Mouse (Mus musculus) ES-E14 (cell line): ENCODE data around the gene Fbxl18. TPM values are rescaled to one million over a fixed set of nuclear protein-coding genes. Genes with fewer than 3 reads are reported as not detected.
A peak's percentile ranks its signal among the peaks of the same experiment; 100 is the strongest.

Experiments
- DNase-seq: peaks from one replicate; pipeline ENCODE4 v3.0.0-alpha.2; 2013; ENCODE audit warnings: low read depth, low spot score
- H3K27ac ChIP-seq: 2 replicates; pipeline ENCODE4 v1.5.1; 2012; ENCODE audit warnings: low read depth, mild to moderate bottlenecking, low read length, moderate library complexity, mixed read lengths; ENCODE audit not compliant: poor library complexity, insufficient read depth, severe bottlenecking
- H3K36me3 ChIP-seq: 2 replicates; pipeline ENCODE4 v1.6.1; 2012; ENCODE audit warnings: mild to moderate bottlenecking, low read length, moderate library complexity, mixed read lengths; ENCODE audit not compliant: control insufficient read depth, poor library complexity, insufficient read depth, severe bottlenecking
- H3K4me1 ChIP-seq, 2 experiments: fragments of 150-350 bp in 1 of 2; sonication (generic) in 1 of 2; 2 replicates each; pipeline ENCODE4 v1.6.1; 2012; ENCODE audit warnings: low read length in 2 of 2, mild to moderate bottlenecking in 1 of 2, mixed read lengths in 1 of 2; ENCODE audit not compliant: control insufficient read depth in 2 of 2, insufficient read depth in 2 of 2, poor library complexity in 1 of 2
- H3K4me3 ChIP-seq, 2 experiments: fragments of 150-350 bp in 1 of 2; sonication (generic) in 1 of 2; 2 replicates each; pipeline ENCODE4 v1.5.1; 2012; ENCODE audit warnings: low read length in 2 of 2, low read depth in 1 of 2, mild to moderate bottlenecking in 1 of 2, mixed read lengths in 1 of 2; ENCODE audit not compliant: insufficient read depth in 1 of 2, poor library complexity in 1 of 2, severe bottlenecking in 1 of 2
- H3K9ac ChIP-seq: 2 replicates; pipeline ENCODE4 v1.6.1; 2012; ENCODE audit warnings: low read depth, mild to moderate bottlenecking, low read length, mixed read lengths; ENCODE audit not compliant: poor library complexity, insufficient read depth, severe bottlenecking
- H3K9me3 ChIP-seq: fragments of 150-350 bp; sonication (generic); 2 replicates; pipeline ENCODE4 v1.6.1; 2012; ENCODE audit warnings: low read depth, mild to moderate bottlenecking, low read length; ENCODE audit not compliant: control insufficient read depth, insufficient read depth
- CHD2 ChIP-seq: IDR thresholded peaks from 2 replicates; pipeline ENCODE4 v1.6.1; 2014; ENCODE audit warnings: mild to moderate bottlenecking, low read depth, low read length, inconsistent platforms
- HCFC1 ChIP-seq: IDR thresholded peaks from 2 replicates; pipeline ENCODE4 v1.6.1; 2012; ENCODE audit warnings: low read length, inconsistent platforms, borderline replicate concordance; ENCODE audit not compliant: insufficient read depth
- MAFK ChIP-seq: IDR thresholded peaks from 2 replicates; pipeline ENCODE4 v1.6.1; 2014; ENCODE audit warnings: mild to moderate bottlenecking, low read depth, low read length, inconsistent platforms; ENCODE audit not compliant: insufficient read depth
- ZC3H11A ChIP-seq: IDR thresholded peaks from 2 replicates; pipeline ENCODE4 v1.6.1; 2012; ENCODE audit warnings: low read depth, mild to moderate bottlenecking, inconsistent platforms, low read length, borderline replicate concordance
- ZNF384 ChIP-seq: IDR thresholded peaks from 2 replicates; pipeline ENCODE4 v1.6.1; 2012; ENCODE audit warnings: low read depth, low read length, inconsistent platforms
- in situ Hi-C, 2 experiments: fragments of 600-800 bp; cut with MboI; formaldehyde crosslinking; loops; one replicate each; pipeline ENCODE4 v1.15.1; 2025; ENCODE audit warnings: low sequenced_read_pairs in 2 of 2, inconsistent platforms in 1 of 2; ENCODE audit not compliant: unreplicated experiment in 2 of 2
- total RNA-seq: library from RNA; depleted of rRNA; stranded (reverse); fragments of 300-350 nt; gene quantifications from 2 replicates; pipeline ENCODE4 v1.2.3, GENCODE M21; 2012

Fbxl18 gene
- total RNA-seq, 1 experiment, result 20.1 TPM

DNA sequence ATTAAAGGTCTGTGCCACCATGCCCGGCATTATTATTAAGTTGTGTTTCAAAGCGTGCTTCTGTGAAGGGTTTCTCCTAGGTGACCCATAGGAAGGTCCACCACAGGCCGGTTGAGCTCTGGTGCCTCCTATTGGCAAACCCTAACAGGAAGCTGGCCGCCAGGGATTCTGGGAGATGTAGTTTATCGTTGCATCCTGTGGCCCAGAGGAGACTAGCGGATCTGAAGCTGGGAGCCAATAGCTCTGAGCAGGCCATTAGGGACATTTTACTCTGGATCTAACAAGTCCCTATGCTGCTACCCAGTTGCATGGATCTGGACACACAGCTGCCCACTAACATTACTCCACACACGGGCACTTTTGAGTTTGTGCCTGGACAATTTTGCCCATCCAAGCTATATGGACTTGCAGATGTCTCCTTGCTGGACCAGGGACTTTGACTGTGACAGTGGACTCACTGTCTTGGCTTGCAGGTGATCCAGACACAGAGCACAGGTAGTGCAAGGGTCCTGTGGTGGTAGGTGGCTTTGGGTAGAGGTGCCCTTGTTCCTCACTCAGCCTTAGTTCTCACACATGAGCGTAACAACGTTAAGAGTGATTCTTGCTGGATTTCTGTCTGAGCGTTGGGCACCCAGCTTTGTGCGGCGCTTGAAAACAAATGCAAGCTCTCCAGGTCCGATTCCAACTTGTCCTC lies 40.6 kb upstream of the Fbxl18 start:
- Histone ChIP-seq H3K4me3 (peak overlapping the region in 1 of 2 experiments; percentile 51; a peak in 2 of 4 replicates), H3K9ac (no peak overlapping the region), H3K4me1 (peaks cover 0 to 13% of the 10 kb centered on the region in 2 experiments; a peak in 2 of 4 replicates), H3K36me3 (no peaks in the 10 kb centered on the region), H3K9me3 (no peaks in the 10 kb centered on the region), H3K27ac (no peak overlapping the region)
- in situ Hi-C loops, result loop anchor here (5.0 kb wide), 2 partner anchors 102 to 107 kb away; no protein-coding TSS in a partner anchor
- TF ChIP-seq ZC3H11A (no peak), MAFK (no peak), HCFC1 (peak; percentile 95), CHD2 (no peak), ZNF384 (no peak)
- DNase-seq, result peak; percentile 79

DNA sequence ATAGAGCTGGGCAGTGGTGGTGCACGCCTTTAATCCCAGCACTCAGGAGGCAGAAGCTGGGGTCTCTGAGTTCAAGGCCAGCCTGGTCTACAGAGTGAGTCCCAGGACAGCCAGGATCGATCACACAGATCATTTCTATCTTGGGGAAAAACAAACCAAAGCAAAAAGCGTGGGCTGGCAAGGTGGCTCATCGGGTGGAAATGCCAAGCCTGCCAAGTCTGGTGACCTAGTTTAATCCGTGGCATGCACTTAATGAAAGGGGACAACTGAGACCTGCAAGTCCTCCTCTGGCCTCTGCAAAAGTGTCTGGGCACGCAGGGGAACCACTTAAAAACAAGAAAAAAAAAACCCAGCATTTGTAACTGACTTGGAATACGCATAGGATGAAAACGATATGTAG lies 37.5 kb upstream of the Fbxl18 start:
- no peak overlapping the region for H3K4me3 ChIP-seq
- DNase-seq, result no peak
- no peaks in the 10 kb centered on the region for H3K36me3 ChIP-seq
- in situ Hi-C loops, result loop anchor here in 1 of 2 experiments (5.0 kb wide), 1 partner anchor 40 kb away; no protein-coding TSS in a partner anchor
- no peaks in the 10 kb centered on the region for H3K9me3 ChIP-seq
- H3K27ac ChIP-seq, result no peak overlapping the region
- TF ChIP-seq ZNF384, result no peak
- peaks cover 0 to 16% of the 10 kb centered on the region in 2 experiments; a peak in 2 of 4 replicates for H3K4me1 ChIP-seq
- no peak overlapping the region for H3K9ac ChIP-seq

DNA sequence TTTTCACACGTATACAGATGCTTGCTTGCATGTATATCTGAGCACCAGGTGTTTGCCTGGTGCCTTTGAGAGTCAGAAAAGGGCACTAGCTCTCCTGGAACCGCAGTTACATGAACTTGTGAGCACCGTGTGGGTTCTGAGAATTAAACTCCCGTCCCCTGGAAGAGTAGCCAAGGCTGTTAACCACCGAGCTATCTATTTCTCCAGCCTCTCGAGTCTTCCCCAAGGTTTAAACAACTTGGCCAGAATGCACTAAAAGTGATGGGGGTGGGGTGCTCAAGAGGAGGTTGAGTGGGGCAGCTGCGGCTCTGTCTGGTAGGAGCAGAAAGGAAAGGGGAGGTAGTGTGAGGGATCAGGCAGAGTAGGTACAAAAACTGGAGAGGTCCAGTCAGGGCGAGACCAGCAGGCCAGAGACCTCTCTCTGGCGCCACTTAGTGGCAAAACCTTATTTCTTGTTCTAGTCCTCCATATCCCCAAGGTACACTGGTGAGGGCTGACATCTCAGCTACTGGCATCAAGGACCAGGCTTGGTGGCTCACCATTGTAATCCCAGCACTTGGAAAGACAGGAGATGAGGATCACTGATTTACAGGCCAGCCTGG lies 37.0 kb upstream of the Fbxl18 start:
- peaks cover 0 to 19% of the 10 kb centered on the region in 2 experiments; a peak in 2 of 4 replicates for H3K4me1 ChIP-seq
- no peak for DNase-seq
- H3K9ac ChIP-seq, result no peak overlapping the region; the same call in 1 of the 2 replicates
- H3K27ac ChIP-seq, result no peak overlapping the region
- H3K4me3 ChIP-seq, result no peak overlapping the region
- no peaks in the 10 kb centered on the region for H3K9me3 ChIP-seq
- H3K36me3 ChIP-seq, result no peaks in the 10 kb centered on the region
- no peak for TF ChIP-seq HCFC1
- no peak for TF ChIP-seq ZNF384
- TF ChIP-seq MAFK, result no peak
- no peak; the same call in 1 of the 2 replicates for TF ChIP-seq ZC3H11A
- no peak for TF ChIP-seq CHD2
- in situ Hi-C loops, result loop anchor here in 1 of 2 experiments (5.0 kb wide), 1 partner anchor 40 kb away; no protein-coding TSS in a partner anchor

DNA sequence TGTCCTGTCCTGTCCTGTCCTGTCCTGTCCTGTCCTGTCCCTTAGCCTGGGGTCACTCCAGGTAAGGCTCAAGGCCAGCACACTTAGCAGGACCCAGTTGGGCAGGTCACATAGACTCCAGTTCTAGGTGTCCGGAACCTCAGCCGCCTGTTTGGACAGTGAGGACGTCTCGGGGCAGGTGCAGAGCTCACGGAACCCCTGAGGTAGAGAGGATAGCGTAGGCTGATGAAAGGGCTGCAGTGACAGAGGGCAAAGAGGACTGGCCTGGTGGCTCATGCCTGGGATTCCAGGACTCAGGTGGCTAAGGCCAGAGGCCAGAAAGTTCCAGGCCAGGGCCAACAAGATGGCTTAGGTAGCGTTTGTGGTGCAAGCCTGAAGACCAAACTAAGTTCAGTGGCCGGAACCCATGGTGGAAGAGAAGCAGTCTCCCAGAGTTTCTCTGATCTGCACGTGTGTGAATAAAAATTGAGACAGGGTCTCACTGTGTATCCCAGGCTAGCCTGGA lies 36.1 kb upstream of the Fbxl18 start:
- Histone ChIP-seq H3K4me1 (peaks cover 0 to 21% of the 10 kb centered on the region in 2 experiments; a peak in 2 of 4 replicates), H3K27ac (no peak overlapping the region), H3K36me3 (no peaks in the 10 kb centered on the region), H3K9me3 (no peaks in the 10 kb centered on the region), H3K4me3 (no peak overlapping the region), H3K9ac (no peak overlapping the region)
- no peak for DNase-seq
- TF ChIP-seq MAFK (no peak), ZNF384 (no peak), HCFC1 (no peak), ZC3H11A (no peak), CHD2 (no peak)
- in situ Hi-C loops, result loop anchor here in 1 of 2 experiments (5.0 kb wide), 1 partner anchor 39 kb away; no protein-coding TSS in a partner anchor
